Mouse (Mus musculus): Measurements from ENCODE around the gene Dnajc14.

The Dnajc14 gene

DNA sequence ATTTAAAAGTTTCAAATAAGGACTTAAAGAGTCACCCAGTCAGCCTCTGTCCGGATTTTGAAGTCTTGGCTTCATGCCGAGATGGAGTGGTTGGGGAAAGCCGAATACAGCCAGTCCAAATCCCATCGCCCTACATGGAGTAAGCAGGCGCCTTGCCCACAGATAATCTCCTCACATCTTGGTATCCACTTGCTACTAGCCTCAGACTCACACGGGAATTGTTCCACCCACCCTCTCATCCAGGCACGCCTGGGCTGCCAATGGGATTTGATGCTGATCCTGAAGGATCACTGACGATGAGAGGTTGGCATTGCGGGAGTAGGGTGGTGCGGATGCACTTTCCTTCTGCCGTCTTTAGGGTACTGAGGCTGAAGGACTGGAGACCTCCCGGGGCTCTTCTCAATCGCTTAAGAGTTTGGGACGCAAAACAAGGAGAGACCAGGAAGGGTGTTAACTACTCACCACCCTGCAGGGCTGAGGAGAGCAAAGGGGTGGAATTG is at the start of gene Dnajc14:
Dnajc14 (plus strand) TSS at position 292 of the 500 bp plus-strand sequence.
- no peak for DNase-seq (ENCODE audit: low read depth)

DNA sequence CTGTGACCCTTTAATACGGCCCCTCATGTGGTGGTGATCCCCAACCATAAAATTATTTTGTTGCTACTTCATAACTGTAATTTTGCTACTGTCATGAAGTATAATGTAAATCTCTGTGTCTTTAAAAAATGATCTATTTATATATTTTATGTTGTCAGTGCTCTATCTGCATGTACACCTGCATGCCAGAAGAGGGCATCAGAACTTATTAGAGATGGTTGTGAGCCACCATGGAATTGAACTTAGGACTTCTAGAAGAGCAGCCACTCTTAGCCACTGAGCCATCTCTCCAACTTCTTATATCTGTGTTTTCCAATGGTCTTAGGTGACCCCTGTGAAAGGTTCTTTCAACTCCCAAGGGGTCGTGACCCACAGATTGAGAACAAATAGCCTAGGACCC is 31.0 kb upstream of the Dnajc14 start:
- no peak for DNase-seq (ENCODE audit: low read depth)

DNA sequence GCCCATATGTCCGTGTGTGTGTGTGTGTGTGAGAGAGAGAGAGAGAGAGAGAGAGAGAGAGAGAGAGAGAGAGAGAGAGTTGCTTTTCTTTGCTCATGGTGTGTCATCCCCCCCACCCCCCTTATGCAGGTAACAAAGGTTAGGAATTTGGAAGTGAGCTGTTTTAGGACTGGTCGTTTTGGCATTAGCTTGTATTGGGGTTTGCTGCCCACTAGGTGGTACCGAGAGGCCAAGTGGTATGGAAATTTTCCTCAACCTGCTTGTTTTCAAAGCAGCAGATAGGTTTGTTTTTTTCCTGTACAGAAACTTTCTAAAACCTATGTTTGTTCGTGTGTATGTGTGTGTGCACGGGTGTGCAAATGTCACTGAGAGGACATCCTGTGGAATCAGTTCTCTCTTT is 30.2 kb upstream of the Dnajc14 start:
- DNase-seq (ENCODE audit: low read depth) = no peak

- no peak for DNase-seq (ENCODE audit: low read depth)
Measured at GRCm38 (mm10) chr10:128778441-128778840, 25.4 kb upstream of the Dnajc14 start.

DNA sequence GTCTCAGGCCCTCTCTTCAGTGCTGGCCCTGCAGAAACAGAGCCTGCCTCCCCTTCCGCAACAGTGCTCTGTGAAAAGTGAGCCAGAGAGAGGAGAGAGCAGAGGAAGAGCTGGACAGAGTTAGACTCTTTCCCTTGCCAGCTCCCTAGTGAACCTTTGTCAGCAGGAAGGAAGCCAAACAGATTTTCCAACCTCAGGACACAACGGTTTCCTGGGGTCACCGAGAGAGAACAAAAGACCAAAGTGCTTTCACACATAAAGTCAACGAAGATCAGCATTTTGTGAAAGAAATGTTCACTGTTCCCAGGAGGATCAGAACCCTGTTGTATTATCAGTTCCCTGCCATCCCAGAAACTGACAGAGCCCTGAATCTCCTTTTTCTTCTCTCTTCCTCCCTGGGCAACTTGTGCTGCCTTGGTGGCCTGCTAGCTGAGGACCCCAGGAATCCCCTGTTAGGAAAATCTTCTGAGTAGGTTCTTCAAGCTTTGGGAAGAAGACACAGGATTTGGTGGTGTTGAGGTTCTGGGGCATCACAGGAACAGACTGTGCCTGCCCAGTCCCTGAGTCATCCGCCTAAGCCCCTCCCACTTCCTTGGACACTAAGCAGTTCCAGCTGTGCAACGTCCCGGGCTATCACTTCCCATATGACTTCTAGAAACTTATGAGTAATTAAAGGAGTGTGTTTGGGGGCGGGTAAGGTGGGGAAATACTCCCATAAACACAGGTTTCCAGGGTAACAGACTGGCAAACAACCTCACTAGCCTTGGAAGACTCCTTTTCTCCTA is 24.7 kb upstream of the Dnajc14 start:
- peak; percentile 85 for DNase-seq (ENCODE audit: low read depth)

DNA sequence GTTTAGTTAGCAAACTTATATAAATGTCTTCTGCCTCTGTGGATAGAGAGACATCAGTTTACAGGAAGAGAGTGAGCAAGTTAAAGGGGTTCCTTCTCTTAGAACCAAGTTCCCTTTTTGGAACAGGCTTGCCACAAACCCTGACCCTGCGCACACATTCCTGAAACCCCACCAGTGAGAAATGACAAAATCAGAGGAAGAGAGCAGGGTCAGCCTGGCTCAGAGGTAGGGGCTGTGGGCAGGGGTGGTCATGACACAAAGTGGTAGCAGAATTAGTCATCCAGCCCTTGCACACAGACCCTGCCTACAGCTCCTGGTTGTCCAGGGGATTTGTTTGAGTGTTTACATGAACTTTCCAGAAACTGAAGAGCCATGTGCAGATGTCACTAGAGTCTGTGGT is 23.7 kb upstream of the Dnajc14 start:
- DNase-seq (ENCODE audit: low read depth) = no peak

GRCm38 (mm10) chr10:128790398-128791124 is 13.3 kb upstream of the Dnajc14 start, which contains the start of gene Mmp19:
Mmp19 (plus strand) TSS chr10:128790910.
- DNase-seq (ENCODE audit: low read depth) = no peak

DNA sequence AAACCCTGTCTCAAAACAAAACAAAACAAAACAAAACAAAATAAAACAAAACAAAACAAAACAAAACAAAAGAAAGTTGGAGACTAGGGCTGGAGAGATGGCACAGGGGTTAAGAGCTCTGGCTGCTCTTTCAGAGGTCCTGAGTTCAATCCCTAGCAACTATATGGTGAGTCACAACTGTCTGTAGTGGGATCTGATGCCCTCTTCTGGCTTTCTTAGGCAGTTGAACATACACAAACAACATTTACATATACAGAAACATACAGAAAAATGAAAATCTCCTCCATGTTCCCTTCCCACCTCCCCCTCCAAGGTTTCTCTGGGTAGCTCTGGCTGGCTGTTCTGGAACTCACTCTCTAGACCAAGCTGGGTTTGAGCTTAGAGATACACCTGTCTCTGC is 11.8 kb upstream of the Dnajc14 start:
- no peak for DNase-seq (ENCODE audit: low read depth)

GRCm38 (mm10) chr10:128793258-128793657 is 10.6 kb upstream of the Dnajc14 start:
- DNase-seq (ENCODE audit: low read depth) = no peak

GRCm38 (mm10) chr10:128794391-128794790 is 9.5 kb upstream of the Dnajc14 start:
- no peak for DNase-seq (ENCODE audit: low read depth)

DNA sequence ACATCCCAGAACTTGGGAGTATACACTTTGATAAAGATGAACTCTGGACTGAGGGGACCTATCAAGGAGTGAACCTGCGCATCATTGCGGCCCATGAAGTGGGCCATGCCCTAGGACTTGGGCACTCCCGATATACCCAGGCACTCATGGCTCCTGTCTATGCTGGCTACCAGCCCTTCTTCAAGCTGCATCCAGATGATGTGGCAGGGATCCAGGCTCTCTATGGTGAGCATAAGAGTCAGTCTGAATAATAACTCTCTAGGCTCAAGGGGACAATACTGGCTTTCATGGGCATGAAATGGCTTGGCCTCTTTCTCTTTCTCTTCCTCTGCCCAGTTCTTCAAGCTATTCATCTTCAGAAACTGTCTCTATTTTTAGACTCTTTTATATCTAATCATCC is 8.3 kb upstream of the Dnajc14 start:
- no peak for DNase-seq (ENCODE audit: low read depth)

GRCm38 (mm10) chr10:128798676-128799075 is 5.2 kb upstream of the Dnajc14 start:
- DNase-seq (ENCODE audit: low read depth) = no peak

- no peak for DNase-seq (ENCODE audit: low read depth)
Measured at GRCm38 (mm10) chr10:128801981-128802495, 1.8 kb upstream of the Dnajc14 start.

GRCm38 (mm10) chr10:128802956-128803355 is 906 bp upstream of the Dnajc14 start:
- DNase-seq (ENCODE audit: low read depth) = no peak

DNA sequence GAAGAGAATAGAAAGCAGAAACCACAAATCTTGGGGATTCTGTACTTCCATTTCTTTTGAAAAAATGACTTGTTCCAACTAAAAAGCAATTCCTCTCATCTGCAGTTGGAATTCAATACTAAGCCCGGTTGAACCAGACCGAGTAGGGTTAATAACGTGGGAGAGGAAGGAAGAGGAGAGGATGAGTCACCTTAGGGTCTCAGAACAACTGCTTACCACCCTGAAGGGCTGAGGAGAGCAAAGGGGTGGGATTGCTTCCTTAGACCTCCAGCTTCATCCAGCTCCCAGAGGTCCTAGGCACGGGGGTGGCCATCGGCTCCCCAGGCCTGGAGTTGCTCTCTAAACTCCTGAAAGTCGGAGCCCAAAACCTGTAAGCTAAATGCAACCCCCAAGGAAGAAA is 501 bp upstream of the Dnajc14 start:
- no peak for DNase-seq (ENCODE audit: low read depth)

DNA sequence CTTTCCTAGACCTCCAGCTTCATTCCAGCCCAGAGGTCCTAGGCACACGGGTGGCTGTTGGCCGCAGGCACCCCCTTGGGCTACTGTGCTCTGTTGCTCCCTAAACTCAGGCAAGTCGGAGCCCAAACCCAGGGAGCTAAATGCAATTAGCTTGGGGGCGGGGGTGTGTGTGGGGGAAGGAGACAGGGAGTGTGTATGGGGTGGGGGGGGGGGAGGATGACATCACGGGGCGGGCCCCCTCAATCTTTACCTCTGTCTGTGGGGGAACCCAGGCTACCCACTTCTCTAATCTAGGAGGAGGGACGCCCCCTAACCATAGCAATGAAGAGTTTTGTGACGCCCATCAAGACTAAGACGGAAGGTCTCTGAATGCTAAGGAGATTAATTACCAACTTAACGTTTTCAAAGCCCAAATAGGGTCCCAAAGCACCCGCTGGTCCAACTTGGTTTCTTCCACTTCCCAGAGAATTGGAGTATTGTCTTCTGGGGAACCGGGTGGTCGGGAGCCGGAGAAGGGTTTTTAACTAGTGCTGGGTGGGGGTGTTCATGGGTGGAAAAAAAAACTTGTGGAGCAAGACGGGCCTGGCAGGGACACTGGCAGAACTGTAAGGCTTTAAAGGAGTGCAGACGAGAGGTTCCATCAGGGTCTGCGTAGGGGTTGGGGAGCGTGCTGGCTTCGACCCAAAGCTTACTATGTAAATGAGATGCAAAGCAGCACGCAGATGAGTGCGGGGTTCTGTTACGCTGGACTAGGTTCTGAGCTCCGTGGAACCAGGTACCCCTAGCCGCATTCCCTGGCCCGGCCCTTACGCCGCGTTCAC is 619 bp downstream of the Dnajc14 start, which contains the start of gene Tmem198b:
Tmem198b (minus strand) TSS at position 100 of the 821 bp plus-strand sequence.
- peak; percentile 63 for DNase-seq (ENCODE audit: low read depth)

DNA sequence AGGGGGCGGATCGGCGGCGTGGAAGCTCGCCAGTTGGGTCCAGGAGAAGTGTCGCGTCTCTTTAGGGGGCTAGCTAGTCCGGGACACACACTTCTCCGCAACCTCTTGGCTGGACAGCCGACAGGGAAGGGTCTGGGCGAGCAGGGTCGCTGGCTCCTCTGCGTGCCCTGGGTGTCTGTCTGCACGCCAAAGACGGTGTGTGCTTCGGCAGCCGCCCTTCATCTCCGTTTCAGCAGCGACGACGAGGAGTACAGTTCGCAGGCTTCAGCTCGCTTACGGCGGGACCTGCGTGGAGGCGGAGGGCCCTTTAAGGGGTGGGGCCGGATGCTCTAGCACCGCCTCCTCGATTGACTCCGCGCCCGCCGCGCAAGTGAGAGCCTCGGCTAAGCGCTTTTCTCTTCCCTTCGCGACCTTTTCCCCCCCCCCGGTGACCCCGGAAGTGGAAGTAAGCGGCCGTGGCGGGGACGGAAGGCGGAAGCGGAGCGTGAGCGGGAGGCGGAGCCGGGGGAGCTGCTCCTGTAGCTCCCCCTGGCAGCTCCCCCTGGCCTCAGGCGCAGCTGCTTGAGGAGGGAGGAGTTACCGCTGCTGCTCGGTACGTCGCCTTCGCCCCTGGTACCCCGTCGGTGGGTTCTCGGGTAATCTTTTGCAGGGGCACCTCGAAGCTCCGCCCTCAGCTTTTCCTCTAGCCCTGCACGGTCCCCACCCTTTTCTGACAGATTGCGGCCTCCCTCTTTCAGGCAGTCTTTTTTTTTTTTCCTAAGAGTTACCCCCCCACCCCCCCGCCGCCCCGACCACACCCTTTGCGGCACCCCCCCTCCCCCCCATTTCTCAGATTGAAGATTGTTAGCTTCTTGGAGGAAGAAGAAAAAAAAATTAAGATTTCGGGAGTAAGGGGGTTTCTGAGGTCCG is 1.5 kb downstream of the Dnajc14 start:
- DNase-seq (ENCODE audit: low read depth) = peak; percentile 96

DNA sequence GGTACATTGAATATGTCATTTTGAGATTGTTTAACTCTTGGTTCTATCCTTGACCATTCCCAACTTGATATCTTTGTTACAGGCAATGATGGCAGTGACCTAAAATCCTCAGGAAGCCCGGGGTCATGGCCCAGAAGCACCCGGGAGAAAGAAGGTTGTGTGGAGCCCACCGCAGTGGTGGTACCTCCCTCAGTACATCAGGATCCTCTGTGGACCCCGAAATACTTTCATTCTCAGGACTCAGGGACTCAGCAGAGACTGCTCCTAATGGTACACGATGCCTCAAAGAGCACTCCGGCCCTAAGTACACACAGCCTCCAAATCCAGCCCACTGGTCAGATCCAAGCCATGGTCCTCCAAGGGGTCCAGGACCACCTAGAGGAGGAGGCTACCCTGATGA is 2.2 kb downstream of the Dnajc14 start:
- no peak for DNase-seq (ENCODE audit: low read depth)

DNA sequence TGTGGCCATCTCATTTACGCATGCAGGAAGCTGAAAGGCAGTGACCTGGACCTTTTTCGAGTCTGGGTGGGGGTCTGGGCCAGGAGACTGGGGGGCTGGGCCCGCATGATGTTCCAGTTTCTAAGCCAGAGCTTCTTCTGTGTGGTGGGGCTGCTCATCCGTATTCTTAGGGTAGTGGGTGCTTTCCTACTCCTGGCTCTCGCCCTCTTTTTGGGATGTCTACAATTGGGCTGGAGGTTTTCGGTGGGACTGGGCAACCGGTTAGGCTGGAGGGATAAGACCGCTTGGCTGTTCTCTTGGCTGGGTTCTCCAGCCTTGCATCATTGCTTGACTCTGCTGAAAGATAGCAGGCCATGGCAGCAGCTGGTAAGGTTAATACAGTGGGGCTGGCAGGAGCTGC is 3.2 kb downstream of the Dnajc14 start:
- no peak for DNase-seq (ENCODE audit: low read depth)

DNA sequence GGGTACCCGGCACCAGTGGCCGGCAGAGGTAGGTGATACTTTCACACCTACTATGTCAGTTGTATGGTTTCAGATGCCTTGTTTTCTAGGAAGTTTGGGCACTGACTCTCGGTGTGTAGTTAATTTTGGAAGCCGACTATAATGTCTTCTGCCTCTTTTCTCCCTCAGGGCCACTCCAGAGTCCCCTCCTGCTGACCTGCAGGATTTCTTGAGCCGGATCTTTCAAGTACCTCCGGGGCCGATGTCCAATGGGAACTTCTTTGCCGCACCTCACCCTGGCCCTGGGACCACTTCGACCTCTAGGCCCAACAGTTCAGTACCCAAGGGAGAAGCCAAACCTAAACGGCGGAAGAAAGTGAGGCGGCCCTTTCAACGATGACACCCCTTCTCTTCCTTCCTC is 13.2 kb downstream of the Dnajc14 start, which contains the start of gene Sarnp:
Sarnp (plus strand) TSS at position 301 of the 400 bp plus-strand sequence.
- no peak for DNase-seq (ENCODE audit: low read depth)

DNA sequence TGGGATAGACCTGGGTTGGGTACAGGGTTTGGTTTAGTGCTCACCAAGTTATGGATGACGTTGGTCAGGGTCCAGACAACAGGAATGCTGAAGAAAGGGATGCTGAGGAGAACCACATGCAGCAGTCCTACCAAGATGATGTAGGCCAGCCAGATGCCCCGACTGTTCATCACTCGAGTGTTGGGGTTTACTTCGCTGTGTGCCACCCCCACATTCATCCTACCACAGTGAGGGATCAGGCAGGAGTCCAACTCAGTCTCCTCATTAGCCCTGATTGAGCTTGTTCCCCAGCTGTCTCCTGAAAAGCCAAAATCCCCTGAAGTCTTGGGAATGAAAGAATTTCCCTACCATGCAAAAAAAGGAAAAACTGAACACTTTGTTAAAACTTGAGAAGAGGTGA is 16.4 kb downstream of the Dnajc14 start:
- DNase-seq (ENCODE audit: low read depth) = no peak
